Mouse (Mus musculus): ENCODE measurements around the gene Mcee. TPM values are rescaled to one million over a fixed set of nuclear protein-coding genes. Genes with fewer than 3 reads are reported as not detected.

Mcee gene
- polyA plus RNA-seq (2014; fragmentation: Nextera tagmentation; extraction: Ambion mirVana), result 34.2 and 39.7 TPM in 2 replicates

GRCm38 (mm10) chr7:64392122-64392818 lies at the start of gene Mcee, which contains the start of gene Mphosph10:
Gene Mcee (plus strand): TSS chr7:64392607.
Gene Mphosph10 (minus strand): TSS chr7:64392268.
- peak within 1 kb of the TSS; percentile 71 for H3K4me2 ChIP-seq (ENCODE audit: low read depth)
- DNase-seq (ENCODE audit: low spot score) (peak; percentile 96), ATAC-seq (ENCODE audit: insufficient read depth, low FRiP score, low TSS enrichment) (peak; percentile 99)
- H3K9ac ChIP-seq (ENCODE audit: low read length), result peak within 1 kb of the TSS; percentile 65
- no peak within 1 kb of the TSS for H3K27ac ChIP-seq (ENCODE audit: low read depth, low read length)
- H3K9me3 ChIP-seq (ENCODE audit: control insufficient read depth, low read length), result no peaks in the 10 kb centered on the region
- WGBS, result 0% methylated on average over 54 of the region's 54 CpGs
- H3K4me3 ChIP-seq (ENCODE audit: low read depth, low read length), result peak within 1 kb of the TSS; percentile 77
- peaks cover 4% of the 10 kb centered on the region for H3K4me1 ChIP-seq (ENCODE audit: control insufficient read depth, insufficient read depth, low read length)
- H3K36me3 ChIP-seq (ENCODE audit: control insufficient read depth, insufficient read depth, low read length), result no peaks in the 10 kb centered on the region; the same call in 1 of the 2 replicates
- no peaks in the 10 kb centered on the region for H3K27me3 ChIP-seq (ENCODE audit: control insufficient read depth, insufficient read depth, low read length)

GRCm38 (mm10) chr7:64347813-64348212 lies 44.6 kb upstream of the Mcee start:
- Histone ChIP-seq H3K27ac (ENCODE audit: low read depth, low read length) (no peak overlapping the region), H3K27me3 (ENCODE audit: control insufficient read depth, insufficient read depth, low read length) (no peaks in the 10 kb centered on the region), H3K4me1 (ENCODE audit: control insufficient read depth, insufficient read depth, low read length) (no peaks in the 10 kb centered on the region), H3K4me2 (ENCODE audit: low read depth) (no peak overlapping the region), H3K4me3 (ENCODE audit: low read depth, low read length) (no peak overlapping the region), H3K9ac (ENCODE audit: low read length) (no peak overlapping the region), H3K9me3 (ENCODE audit: control insufficient read depth, low read length) (no peaks in the 10 kb centered on the region), H3K36me3 (ENCODE audit: control insufficient read depth, insufficient read depth, low read length) (no peaks in the 10 kb centered on the region)
- WGBS, result 90% methylated on average over 1 of the region's 1 CpGs
- ATAC-seq (ENCODE audit: insufficient read depth, low FRiP score, low TSS enrichment) (no peak), DNase-seq (ENCODE audit: low spot score) (no peak)

- Histone ChIP-seq H3K4me2 (ENCODE audit: low read depth) (no peak overlapping the region), H3K9me3 (ENCODE audit: control insufficient read depth, low read length) (no peaks in the 10 kb centered on the region), H3K9ac (ENCODE audit: low read length) (no peak overlapping the region), H3K27ac (ENCODE audit: low read depth, low read length) (no peak overlapping the region), H3K4me1 (ENCODE audit: control insufficient read depth, insufficient read depth, low read length) (no peaks in the 10 kb centered on the region), H3K36me3 (ENCODE audit: control insufficient read depth, insufficient read depth, low read length) (no peaks in the 10 kb centered on the region), H3K4me3 (ENCODE audit: low read depth, low read length) (no peak overlapping the region), H3K27me3 (ENCODE audit: control insufficient read depth, insufficient read depth, low read length) (no peaks in the 10 kb centered on the region)
- DNase-seq (ENCODE audit: low spot score), result no peak
- 94% methylated on average over 15 of the region's 15 CpGs for WGBS
- ATAC-seq (ENCODE audit: insufficient read depth, low FRiP score, low TSS enrichment), result no peak
These were observed 43.1 kb upstream of the Mcee start for GRCm38 (mm10) chr7:64349147-64349861.

GRCm38 (mm10) chr7:64351087-64351486 lies 41.3 kb upstream of the Mcee start:
- Histone ChIP-seq H3K4me2 (ENCODE audit: low read depth) (no peak overlapping the region), H3K36me3 (ENCODE audit: control insufficient read depth, insufficient read depth, low read length) (no peaks in the 10 kb centered on the region), H3K27me3 (ENCODE audit: control insufficient read depth, insufficient read depth, low read length) (no peaks in the 10 kb centered on the region), H3K4me1 (ENCODE audit: control insufficient read depth, insufficient read depth, low read length) (no peaks in the 10 kb centered on the region), H3K9ac (ENCODE audit: low read length) (no peak overlapping the region), H3K27ac (ENCODE audit: low read depth, low read length) (no peak overlapping the region), H3K4me3 (ENCODE audit: low read depth, low read length) (no peak overlapping the region), H3K9me3 (ENCODE audit: control insufficient read depth, low read length) (no peaks in the 10 kb centered on the region)
- DNase-seq (ENCODE audit: low spot score), result no peak
- WGBS, result 91% methylated on average over 4 of the region's 4 CpGs
- no peak for ATAC-seq (ENCODE audit: insufficient read depth, low FRiP score, low TSS enrichment)

GRCm38 (mm10) chr7:64354206-64354605 lies 38.2 kb upstream of the Mcee start:
- no peaks in the 10 kb centered on the region; the same call in 1 of the 2 replicates for H3K36me3 ChIP-seq (ENCODE audit: control insufficient read depth, insufficient read depth, low read length)
- H3K27me3 ChIP-seq (ENCODE audit: control insufficient read depth, insufficient read depth, low read length), result no peaks in the 10 kb centered on the region
- H3K9ac ChIP-seq (ENCODE audit: low read length), result no peak overlapping the region
- H3K9me3 ChIP-seq (ENCODE audit: control insufficient read depth, low read length), result no peaks in the 10 kb centered on the region
- H3K4me3 ChIP-seq (ENCODE audit: low read depth, low read length), result no peak overlapping the region
- no peaks in the 10 kb centered on the region for H3K4me1 ChIP-seq (ENCODE audit: control insufficient read depth, insufficient read depth, low read length)
- no peak overlapping the region for H3K27ac ChIP-seq (ENCODE audit: low read depth, low read length)
- no peak overlapping the region for H3K4me2 ChIP-seq (ENCODE audit: low read depth)
- DNase-seq (ENCODE audit: low spot score), result no peak
- 61% methylated on average over 14 of the region's 14 CpGs for WGBS
- no peak for ATAC-seq (ENCODE audit: insufficient read depth, low FRiP score, low TSS enrichment)

GRCm38 (mm10) chr7:64356661-64357060 lies 35.7 kb upstream of the Mcee start:
- H3K4me3 ChIP-seq (ENCODE audit: low read depth, low read length), result no peak overlapping the region
- no peaks in the 10 kb centered on the region for H3K9me3 ChIP-seq (ENCODE audit: control insufficient read depth, low read length)
- no peaks in the 10 kb centered on the region for H3K27me3 ChIP-seq (ENCODE audit: control insufficient read depth, insufficient read depth, low read length)
- H3K9ac ChIP-seq (ENCODE audit: low read length), result no peak overlapping the region
- H3K27ac ChIP-seq (ENCODE audit: low read depth, low read length), result no peak overlapping the region
- ATAC-seq (ENCODE audit: insufficient read depth, low FRiP score, low TSS enrichment), result no peak
- no peaks in the 10 kb centered on the region for H3K4me1 ChIP-seq (ENCODE audit: control insufficient read depth, insufficient read depth, low read length)
- WGBS, result 94% methylated on average over 5 of the region's 5 CpGs
- H3K36me3 ChIP-seq (ENCODE audit: control insufficient read depth, insufficient read depth, low read length), result peaks cover 2% of the 10 kb centered on the region
- no peak for DNase-seq (ENCODE audit: low spot score)
- no peak overlapping the region for H3K4me2 ChIP-seq (ENCODE audit: low read depth)

- Histone ChIP-seq H3K4me3 (ENCODE audit: low read depth, low read length) (no peak overlapping the region), H3K9me3 (ENCODE audit: control insufficient read depth, low read length) (no peaks in the 10 kb centered on the region), H3K9ac (ENCODE audit: low read length) (no peak overlapping the region), H3K27me3 (ENCODE audit: control insufficient read depth, insufficient read depth, low read length) (no peaks in the 10 kb centered on the region), H3K27ac (ENCODE audit: low read depth, low read length) (no peak overlapping the region), H3K36me3 (ENCODE audit: control insufficient read depth, insufficient read depth, low read length) (peaks cover 3% of the 10 kb centered on the region), H3K4me2 (ENCODE audit: low read depth) (no peak overlapping the region), H3K4me1 (ENCODE audit: control insufficient read depth, insufficient read depth, low read length) (no peaks in the 10 kb centered on the region)
- 94% methylated on average over 9 of the region's 9 CpGs for WGBS
- DNase-seq (ENCODE audit: low spot score) (no peak), ATAC-seq (ENCODE audit: insufficient read depth, low FRiP score, low TSS enrichment) (no peak)
These were observed 35.0 kb upstream of the Mcee start for GRCm38 (mm10) chr7:64357405-64357804.

GRCm38 (mm10) chr7:64358666-64359065 lies 33.7 kb upstream of the Mcee start:
- H3K4me3 ChIP-seq (ENCODE audit: low read depth, low read length), result no peak overlapping the region
- no peaks in the 10 kb centered on the region for H3K4me1 ChIP-seq (ENCODE audit: control insufficient read depth, insufficient read depth, low read length)
- no peak for DNase-seq (ENCODE audit: low spot score)
- H3K27ac ChIP-seq (ENCODE audit: low read depth, low read length), result no peak overlapping the region
- H3K36me3 ChIP-seq (ENCODE audit: control insufficient read depth, insufficient read depth, low read length), result peaks cover 3% of the 10 kb centered on the region
- H3K9ac ChIP-seq (ENCODE audit: low read length), result no peak overlapping the region
- H3K4me2 ChIP-seq (ENCODE audit: low read depth), result no peak overlapping the region
- no peak for ATAC-seq (ENCODE audit: insufficient read depth, low FRiP score, low TSS enrichment)
- no peaks in the 10 kb centered on the region for H3K9me3 ChIP-seq (ENCODE audit: control insufficient read depth, low read length)
- no peaks in the 10 kb centered on the region for H3K27me3 ChIP-seq (ENCODE audit: control insufficient read depth, insufficient read depth, low read length)
- 85% methylated on average over 6 of the region's 6 CpGs for WGBS

Data from neural tube, embryonic 11.5 days (tissue).